Mouse (Mus musculus): ENCODE measurements around the gene Il22. TPM values are rescaled to one million over a fixed set of nuclear protein-coding genes. Genes with fewer than 3 reads are reported as not detected.
"Not testable (repeated sequence)": the region's sequence is repeated elsewhere in the genome, so short reads cannot be mapped to it uniquely, and the experiment has no call there.

Gene Il22
- not detected in 2 replicates for polyA plus RNA-seq (2015; fragmentation: Nextera tagmentation; extraction: Ambion mirVana)

DNA sequence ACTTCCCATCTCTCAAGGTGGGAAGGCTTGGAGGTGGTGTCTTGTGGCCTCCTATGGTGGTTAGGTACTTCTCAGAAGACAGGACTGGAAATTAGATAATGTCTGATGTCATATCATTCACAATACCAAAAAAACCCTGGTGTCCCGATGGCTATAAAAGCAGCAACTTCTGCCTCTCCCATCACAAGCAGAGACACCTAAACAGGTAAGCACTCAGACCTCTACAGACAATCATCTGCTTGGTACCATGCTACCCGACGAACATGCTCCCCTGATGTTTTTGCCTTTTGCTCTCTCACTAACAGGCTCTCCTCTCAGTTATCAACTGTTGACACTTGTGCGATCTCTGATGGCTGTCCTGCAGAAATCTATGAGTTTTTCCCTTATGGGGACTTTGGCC lies at the start of gene Il22:
Gene Il22 (plus strand): TSS at position 301 of the 400 bp plus-strand sequence.
- H3K4me1 ChIP-seq (ENCODE audit: insufficient read depth, low read depth, low read length): no peaks in the 10 kb centered on the region
- H3K4me2 ChIP-seq (replicated peaks; ENCODE audit: low read depth, low read length): no peak within 1 kb of the TSS
- H3K27ac ChIP-seq (ENCODE audit: low read length): no peak within 1 kb of the TSS
- no peak within 1 kb of the TSS for H3K9ac ChIP-seq (replicated peaks; ENCODE audit: low read depth)
- H3K9me3 ChIP-seq (ENCODE audit: low read length): no peaks in the 10 kb centered on the region
- DNase-seq (ENCODE audit: low spot score): no peak
- no peaks in the 10 kb centered on the region for H3K36me3 ChIP-seq (ENCODE audit: insufficient read depth, low read length)
- TF ChIP-seq CTCF (IDR thresholded peaks at IDR 0.05) (no peak), EP300 (IDR thresholded peaks at IDR 0.05) (no peak)
- H3K4me3 ChIP-seq (ENCODE audit: low read depth, low read length): no peak within 1 kb of the TSS
- no peaks in the 10 kb centered on the region for H3K27me3 ChIP-seq (replicated peaks; ENCODE audit: insufficient read depth, low read length)
- ATAC-seq: no peak
- 86% methylated on average over 4 of the region's 4 CpGs for WGBS

DNA sequence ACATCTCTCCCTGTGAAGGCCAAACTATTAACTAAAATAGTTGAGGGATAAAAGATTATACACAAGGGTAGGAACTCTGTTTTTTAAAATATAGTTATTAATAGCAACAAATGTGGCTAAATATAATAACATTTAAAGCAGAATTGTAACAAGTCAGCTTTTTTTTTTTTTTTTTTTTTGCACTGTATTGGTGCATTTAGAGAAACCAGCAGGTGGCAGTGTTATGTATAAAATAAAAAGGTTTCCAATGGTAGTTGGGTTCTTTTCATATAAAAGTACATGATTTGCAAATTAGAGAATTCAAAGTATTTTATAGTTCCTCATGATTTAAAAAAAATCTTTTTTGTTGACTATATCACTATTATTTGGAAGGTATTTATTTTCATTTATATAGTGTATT lies 48.8 kb upstream of the Il22 start:
- DNase-seq (ENCODE audit: low spot score): peak; percentile 73
- Histone ChIP-seq H3K4me1 (ENCODE audit: insufficient read depth, low read depth, low read length) (no peaks in the 10 kb centered on the region), H3K36me3 (ENCODE audit: insufficient read depth, low read length) (no peaks in the 10 kb centered on the region; the same call in 1 of the 2 replicates)

DNA sequence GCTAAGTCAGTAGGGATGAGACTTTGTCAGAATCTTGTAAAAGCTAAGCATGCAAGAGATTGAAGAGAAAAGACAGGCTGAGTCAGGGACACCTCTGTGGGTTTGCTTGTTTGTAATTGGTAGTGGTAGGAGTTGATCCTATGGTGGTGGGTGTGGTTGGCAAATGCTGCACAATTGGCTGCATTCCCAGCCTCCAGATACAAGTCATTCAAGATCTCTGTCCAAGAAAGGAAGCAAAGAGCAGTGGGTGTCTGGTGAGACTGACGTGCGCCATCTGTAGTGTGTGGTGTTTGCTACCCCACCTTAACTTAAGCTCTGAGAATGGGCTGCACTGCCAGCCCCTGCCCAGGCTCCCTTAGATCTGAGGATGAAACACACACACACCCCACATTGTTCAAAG lies 43.6 kb upstream of the Il22 start:
- no peaks in the 10 kb centered on the region; the same call in 1 of the 2 replicates for H3K36me3 ChIP-seq (ENCODE audit: insufficient read depth, low read length)
- no peak overlapping the region for H3K9ac ChIP-seq (replicated peaks; ENCODE audit: low read depth)
- WGBS: 49% methylated on average over 2 of the region's 2 CpGs
- no peaks in the 10 kb centered on the region for H3K4me1 ChIP-seq (ENCODE audit: insufficient read depth, low read depth, low read length)
- H3K4me3 ChIP-seq (ENCODE audit: low read depth, low read length): no peak overlapping the region
- ATAC-seq (peak; percentile 57), DNase-seq (ENCODE audit: low spot score) (peak; percentile 70)
- no peak overlapping the region for H3K4me2 ChIP-seq (replicated peaks; ENCODE audit: low read depth, low read length)
- H3K9me3 ChIP-seq (ENCODE audit: low read length): no peaks in the 10 kb centered on the region
- TF ChIP-seq CTCF (IDR thresholded peaks at IDR 0.05) (no peak), EP300 (IDR thresholded peaks at IDR 0.05) (no peak)
- no peaks in the 10 kb centered on the region for H3K27me3 ChIP-seq (replicated peaks; ENCODE audit: insufficient read depth, low read length)
- H3K27ac ChIP-seq (ENCODE audit: low read length): no peak overlapping the region

More for the DNA sequence above, 48.8 kb upstream of the Il22 start:
- Histone ChIP-seq H3K9ac (replicated peaks; ENCODE audit: low read depth) (no peak overlapping the region), H3K4me3 (ENCODE audit: low read depth, low read length) (no peak overlapping the region), H3K27ac (ENCODE audit: low read length) (no peak overlapping the region), H3K4me2 (replicated peaks; ENCODE audit: low read depth, low read length) (no peak overlapping the region), H3K27me3 (replicated peaks; ENCODE audit: insufficient read depth, low read length) (no peaks in the 10 kb centered on the region), H3K9me3 (ENCODE audit: low read length) (no peaks in the 10 kb centered on the region)
- TF ChIP-seq CTCF (IDR thresholded peaks at IDR 0.05): peak; percentile 45; the same call in 1 of the 2 replicates
- no peak for TF ChIP-seq EP300 (IDR thresholded peaks at IDR 0.05)
- no peak for ATAC-seq

DNA sequence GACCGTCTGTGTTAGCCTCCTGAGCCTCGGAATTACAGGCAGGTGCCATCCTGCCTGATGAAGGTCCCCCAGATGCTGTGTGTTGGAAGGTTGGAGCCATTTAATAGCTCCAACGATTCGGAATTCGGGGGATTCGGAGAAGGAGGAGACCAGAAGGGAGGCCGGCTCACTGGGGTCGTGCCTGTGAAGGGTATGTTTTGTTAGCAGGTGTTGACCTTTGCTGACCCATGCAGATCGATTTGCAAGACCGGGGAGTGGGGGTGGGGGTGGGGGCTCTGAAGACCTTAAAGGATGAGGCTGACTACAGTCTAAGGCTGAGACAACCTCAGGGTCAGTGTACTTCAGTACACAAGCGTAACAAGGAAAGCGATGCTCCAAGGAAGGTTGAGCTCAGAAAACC lies 35.5 kb upstream of the Il22 start:
- H3K9me3 ChIP-seq (ENCODE audit: low read length): no peaks in the 10 kb centered on the region
- TF ChIP-seq EP300 (IDR thresholded peaks at IDR 0.05) (no peak), CTCF (IDR thresholded peaks at IDR 0.05) (no peak)
- 65% methylated on average over 12 of the region's 12 CpGs for WGBS
- no peak overlapping the region for H3K4me2 ChIP-seq (replicated peaks; ENCODE audit: low read depth, low read length)
- no peak for ATAC-seq
- H3K9ac ChIP-seq (replicated peaks; ENCODE audit: low read depth): no peak overlapping the region
- no peaks in the 10 kb centered on the region for H3K4me1 ChIP-seq (ENCODE audit: insufficient read depth, low read depth, low read length)
- no peak overlapping the region for H3K4me3 ChIP-seq (ENCODE audit: low read depth, low read length)
- H3K27me3 ChIP-seq (replicated peaks; ENCODE audit: insufficient read depth, low read length): no peaks in the 10 kb centered on the region
- DNase-seq (ENCODE audit: low spot score): no peak
- H3K27ac ChIP-seq (ENCODE audit: low read length): no peak overlapping the region
- peaks cover 5% of the 10 kb centered on the region; the same call in 1 of the 2 replicates for H3K36me3 ChIP-seq (ENCODE audit: insufficient read depth, low read length)

DNA sequence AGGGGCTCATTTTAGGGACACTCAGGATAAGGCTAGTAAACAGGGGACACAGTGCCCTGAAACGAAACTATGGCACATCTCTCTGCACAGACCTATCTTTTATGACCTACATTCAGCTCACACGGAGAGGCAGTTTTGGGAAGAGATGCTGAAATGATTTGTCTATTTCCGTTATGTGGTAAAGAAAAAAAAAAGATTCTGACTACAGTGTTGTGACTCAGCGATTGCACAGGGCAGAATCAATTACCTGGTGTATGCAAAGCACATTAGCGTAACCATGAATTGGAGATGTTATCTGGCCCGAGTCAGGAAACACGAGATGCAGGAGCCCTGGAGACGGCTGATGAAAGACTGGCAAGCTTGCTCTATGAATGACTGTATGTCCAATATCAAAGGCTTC lies 32.3 kb upstream of the Il22 start:
- no peaks in the 10 kb centered on the region for H3K9me3 ChIP-seq (ENCODE audit: low read length)
- H3K27ac ChIP-seq (ENCODE audit: low read length): no peak overlapping the region
- no peaks in the 10 kb centered on the region for H3K27me3 ChIP-seq (replicated peaks; ENCODE audit: insufficient read depth, low read length)
- H3K4me3 ChIP-seq (ENCODE audit: low read depth, low read length): no peak overlapping the region
- DNase-seq (ENCODE audit: low spot score) (no peak), ATAC-seq (no peak)
- H3K4me1 ChIP-seq (ENCODE audit: insufficient read depth, low read depth, low read length): no peaks in the 10 kb centered on the region
- H3K36me3 ChIP-seq (ENCODE audit: insufficient read depth, low read length): no peaks in the 10 kb centered on the region
- TF ChIP-seq EP300 (IDR thresholded peaks at IDR 0.05): no peak
- no peak for TF ChIP-seq CTCF (IDR thresholded peaks at IDR 0.05)
- no peak overlapping the region for H3K9ac ChIP-seq (replicated peaks; ENCODE audit: low read depth)
- 69% methylated on average over 8 of the region's 8 CpGs for WGBS
- H3K4me2 ChIP-seq (replicated peaks; ENCODE audit: low read depth, low read length): no peak overlapping the region

DNA sequence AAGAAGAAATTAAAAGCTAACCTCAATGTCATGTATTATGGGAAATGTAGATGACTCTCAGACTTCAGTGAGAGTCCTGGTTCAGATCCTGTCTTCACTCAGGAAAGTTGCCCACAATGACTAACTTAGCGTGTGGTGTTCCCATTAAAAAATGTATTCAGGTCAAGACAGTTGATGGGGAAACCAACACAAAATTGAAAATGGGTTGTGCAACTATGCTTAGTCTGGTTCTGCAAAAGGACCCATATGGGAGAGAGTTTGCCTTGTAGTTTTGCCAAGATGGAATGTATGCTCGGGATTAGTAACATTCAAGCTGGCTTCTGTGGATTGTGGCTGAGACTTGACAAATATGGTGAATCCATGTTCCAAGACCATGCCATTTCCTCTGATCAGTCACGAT lies 31.9 kb upstream of the Il22 start:
- no peaks in the 10 kb centered on the region for H3K9me3 ChIP-seq (ENCODE audit: low read length)
- no peak overlapping the region for H3K4me2 ChIP-seq (replicated peaks; ENCODE audit: low read depth, low read length)
- H3K36me3 ChIP-seq (ENCODE audit: insufficient read depth, low read length): no peaks in the 10 kb centered on the region
- WGBS: 81% methylated on average over 3 of the region's 3 CpGs
- no peaks in the 10 kb centered on the region for H3K4me1 ChIP-seq (ENCODE audit: insufficient read depth, low read depth, low read length)
- TF ChIP-seq CTCF (IDR thresholded peaks at IDR 0.05) (no peak), EP300 (IDR thresholded peaks at IDR 0.05) (no peak)
- DNase-seq (ENCODE audit: low spot score) (no peak), ATAC-seq (no peak)
- H3K9ac ChIP-seq (replicated peaks; ENCODE audit: low read depth): no peak overlapping the region
- H3K27ac ChIP-seq (ENCODE audit: low read length): no peak overlapping the region
- H3K27me3 ChIP-seq (replicated peaks; ENCODE audit: insufficient read depth, low read length): no peaks in the 10 kb centered on the region
- H3K4me3 ChIP-seq (ENCODE audit: low read depth, low read length): no peak overlapping the region

DNA sequence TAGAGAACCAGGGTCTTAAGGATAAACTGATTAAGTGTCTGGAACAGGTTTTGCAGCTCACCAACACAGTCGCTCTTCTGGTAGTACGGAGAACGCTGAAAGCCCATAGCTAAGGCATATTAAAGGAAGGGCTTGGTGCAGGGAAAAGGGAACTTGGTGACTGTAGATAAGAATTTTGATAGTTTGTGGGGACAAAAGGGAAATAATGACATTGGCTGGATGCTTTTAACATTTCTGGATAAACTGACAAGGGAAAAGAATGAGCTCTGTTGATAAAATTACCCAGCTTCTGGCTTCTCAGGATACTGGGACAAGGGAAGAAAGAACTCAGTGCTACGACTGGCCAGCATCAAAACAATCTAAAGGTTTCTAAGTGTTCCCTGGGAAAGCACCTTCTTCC lies 29.2 kb upstream of the Il22 start:
- ATAC-seq; H3K9me3 ChIP-seq (ENCODE audit: low read length); H3K27me3 ChIP-seq (replicated peaks; ENCODE audit: insufficient read depth, low read length); H3K4me3 ChIP-seq (ENCODE audit: low read depth, low read length); DNase-seq (ENCODE audit: low spot score); H3K27ac ChIP-seq (ENCODE audit: low read length); H3K4me1 ChIP-seq (ENCODE audit: insufficient read depth, low read depth, low read length); H3K9ac ChIP-seq (replicated peaks; ENCODE audit: low read depth); H3K4me2 ChIP-seq (replicated peaks; ENCODE audit: low read depth, low read length); H3K36me3 ChIP-seq (ENCODE audit: insufficient read depth, low read length): not testable (repeated sequence)
- 71% methylated on average over 4 of the region's 4 CpGs for WGBS
